Mouse (Mus musculus): ENCODE results near the gene Nptn.
A peak's percentile ranks its signal among the peaks of the same experiment; 100 is the strongest.

Gene Nptn

GRCm38 (mm10) chr9:58581958-58582540 is at the start of gene Nptn:
TSS of gene Nptn (plus strand) at chr9:58582240.
- DNase-seq (ENCODE audit: low read depth, low spot score), result peak; percentile 99

- DNase-seq (ENCODE audit: low read depth, low spot score), result no peak
Observed at GRCm38 (mm10) chr9:58533322-58533721, 48.7 kb upstream of the Nptn start.

- peak; percentile 80 for DNase-seq (ENCODE audit: low read depth, low spot score)
Observed at GRCm38 (mm10) chr9:58534766-58535165, 47.3 kb upstream of the Nptn start.

- DNase-seq (ENCODE audit: low read depth, low spot score), result peak; percentile 60
Observed at GRCm38 (mm10) chr9:58535447-58536134, 46.4 kb upstream of the Nptn start.

GRCm38 (mm10) chr9:58537774-58538173 is 44.3 kb upstream of the Nptn start:
- DNase-seq (ENCODE audit: low read depth, low spot score), result no peak

- peak; percentile 86 for DNase-seq (ENCODE audit: low read depth, low spot score)
Observed at GRCm38 (mm10) chr9:58539886-58540285, 42.2 kb upstream of the Nptn start.

- DNase-seq (ENCODE audit: low read depth, low spot score), result no peak
Observed at GRCm38 (mm10) chr9:58541895-58542338, 40.1 kb upstream of the Nptn start.

GRCm38 (mm10) chr9:58544879-58545324 is 37.1 kb upstream of the Nptn start:
- no peak for DNase-seq (ENCODE audit: low read depth, low spot score)

- DNase-seq (ENCODE audit: low read depth, low spot score), result no peak
Observed at GRCm38 (mm10) chr9:58545428-58545827, 36.6 kb upstream of the Nptn start.

- DNase-seq (ENCODE audit: low read depth, low spot score), result no peak
Observed at GRCm38 (mm10) chr9:58546630-58547360, 35.2 kb upstream of the Nptn start.

- DNase-seq (ENCODE audit: low read depth, low spot score), result no peak
Observed at GRCm38 (mm10) chr9:58548897-58549296, 33.1 kb upstream of the Nptn start.

GRCm38 (mm10) chr9:58549694-58550093 is 32.3 kb upstream of the Nptn start:
- DNase-seq (ENCODE audit: low read depth, low spot score), result no peak

GRCm38 (mm10) chr9:58550928-58551327 is 31.1 kb upstream of the Nptn start:
- no peak for DNase-seq (ENCODE audit: low read depth, low spot score)

GRCm38 (mm10) chr9:58552083-58552482 is 30.0 kb upstream of the Nptn start:
- DNase-seq (ENCODE audit: low read depth, low spot score), result no peak

GRCm38 (mm10) chr9:58554056-58554907 is 27.8 kb upstream of the Nptn start:
- no peak for DNase-seq (ENCODE audit: low read depth, low spot score)

- DNase-seq (ENCODE audit: low read depth, low spot score), result peak; percentile 51
Observed at GRCm38 (mm10) chr9:58554908-58555684, 26.9 kb upstream of the Nptn start, which contains the start of gene Cd276. TSS of gene Cd276 (minus strand) at chr9:58555437.

GRCm38 (mm10) chr9:58555685-58556414 is 26.2 kb upstream of the Nptn start:
- no peak for DNase-seq (ENCODE audit: low read depth, low spot score)

- DNase-seq (ENCODE audit: low read depth, low spot score), result no peak
Observed at GRCm38 (mm10) chr9:58556627-58557026, 25.4 kb upstream of the Nptn start.

- DNase-seq (ENCODE audit: low read depth, low spot score), result no peak
Observed at GRCm38 (mm10) chr9:58557457-58558455, 24.3 kb upstream of the Nptn start.

All from ZHBTc4 (cell line).